Mouse (Mus musculus) urinary bladder, postnatal 0 days (tissue): ENCODE data around the gene Gm6169. TPM values are rescaled to one million over a fixed set of nuclear protein-coding genes. Genes with fewer than 3 reads are reported as not detected.

Source experiments
- polyA plus RNA-seq: library from polyadenylated mRNA; unstranded; fragments of >200 nt; fragmentation: Nextera tagmentation; extraction: Ambion mirVana; gene quantifications from 2 replicates; pipeline ENCODE4 v1.2.1, GENCODE M21; 2015

The Gm6169 gene
- 7.3 and 8.4 TPM in 2 replicates for polyA plus RNA-seq

DNA sequence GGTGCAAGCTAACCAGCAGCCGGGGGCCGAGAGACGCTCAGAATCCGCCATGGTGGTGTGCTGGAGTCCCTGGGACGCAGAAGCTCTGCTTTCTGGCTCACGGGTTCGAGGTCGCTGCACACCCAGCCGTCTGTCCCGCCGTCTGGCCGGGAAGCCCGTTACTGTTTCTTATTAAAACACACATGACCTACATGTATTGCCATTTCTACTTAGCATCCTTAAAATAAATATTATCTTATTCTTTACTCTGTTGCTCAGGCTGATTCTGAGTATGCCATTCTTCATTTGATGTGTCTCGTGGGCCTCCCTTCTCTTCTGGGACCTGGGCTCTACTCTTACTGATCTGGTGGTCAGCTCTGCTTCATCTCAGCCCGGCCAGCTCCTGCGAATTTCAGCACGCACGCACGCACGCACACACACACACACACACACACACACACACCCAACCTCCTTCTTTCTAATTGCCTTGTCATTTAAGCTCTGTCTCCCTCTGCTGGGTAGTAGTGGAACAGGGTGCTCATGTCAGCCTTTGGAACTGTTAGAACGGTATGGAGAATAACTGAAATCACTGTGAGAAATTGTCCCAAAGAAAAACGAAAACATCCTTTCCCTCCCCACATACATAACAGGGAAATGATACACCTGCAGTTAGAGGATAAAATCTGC, at the start of gene Gm6169:
Gene Gm6169, minus strand, starts transcription at position 51 of the 666 bp plus-strand sequence.

DNA sequence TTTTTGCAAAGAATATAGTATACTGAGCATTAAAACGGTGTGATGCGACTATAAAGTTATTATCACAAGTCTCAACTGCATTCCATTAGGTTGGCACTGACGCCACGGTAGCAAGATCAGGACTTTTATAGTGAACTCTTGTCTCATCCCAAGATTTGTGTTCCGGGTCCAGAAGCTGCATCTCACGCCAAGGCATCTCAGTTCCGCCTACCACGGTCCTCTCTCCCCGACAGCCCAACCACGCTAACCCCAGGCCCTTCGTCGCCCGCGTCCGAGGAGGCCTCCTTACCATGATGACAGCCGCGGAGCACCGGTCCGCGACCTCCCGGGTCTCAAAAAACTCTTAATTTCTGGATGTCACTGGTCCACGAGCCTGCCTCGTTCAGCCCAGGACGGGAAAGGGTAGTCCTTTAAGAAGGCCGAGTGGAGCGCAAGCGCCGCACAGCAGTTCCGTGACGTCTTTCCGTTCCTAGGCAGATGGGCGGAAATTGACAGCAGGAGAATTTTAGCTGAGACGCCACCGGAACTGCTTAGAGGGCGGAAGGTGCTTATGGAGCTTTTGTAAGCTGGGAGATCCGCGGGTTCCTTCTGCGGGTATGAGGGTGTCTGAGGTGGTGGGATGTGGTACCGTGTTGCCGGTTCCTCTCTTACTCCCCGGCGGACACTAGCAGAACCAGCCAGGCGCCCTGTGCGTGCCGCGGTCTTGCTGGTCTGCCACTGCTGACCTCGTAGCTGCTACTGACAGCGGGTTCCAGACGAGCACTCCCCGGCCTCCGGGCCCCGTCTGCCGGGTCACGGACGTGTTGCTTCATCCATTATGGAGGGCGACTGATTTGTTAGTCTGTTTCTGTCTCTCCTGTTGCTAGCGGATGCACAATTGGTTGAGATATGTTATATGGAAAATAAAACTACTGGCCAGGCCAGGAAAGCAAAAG, 38.7 kb upstream of the Gm6169 start, which contains the start of the genes Gfm2 and Nsa2:
Gene Gfm2, plus strand, starts transcription at position 472 of the 935 bp plus-strand sequence.
Gene Nsa2, minus strand, starts transcription at position 472 of the 935 bp plus-strand sequence.

DNA sequence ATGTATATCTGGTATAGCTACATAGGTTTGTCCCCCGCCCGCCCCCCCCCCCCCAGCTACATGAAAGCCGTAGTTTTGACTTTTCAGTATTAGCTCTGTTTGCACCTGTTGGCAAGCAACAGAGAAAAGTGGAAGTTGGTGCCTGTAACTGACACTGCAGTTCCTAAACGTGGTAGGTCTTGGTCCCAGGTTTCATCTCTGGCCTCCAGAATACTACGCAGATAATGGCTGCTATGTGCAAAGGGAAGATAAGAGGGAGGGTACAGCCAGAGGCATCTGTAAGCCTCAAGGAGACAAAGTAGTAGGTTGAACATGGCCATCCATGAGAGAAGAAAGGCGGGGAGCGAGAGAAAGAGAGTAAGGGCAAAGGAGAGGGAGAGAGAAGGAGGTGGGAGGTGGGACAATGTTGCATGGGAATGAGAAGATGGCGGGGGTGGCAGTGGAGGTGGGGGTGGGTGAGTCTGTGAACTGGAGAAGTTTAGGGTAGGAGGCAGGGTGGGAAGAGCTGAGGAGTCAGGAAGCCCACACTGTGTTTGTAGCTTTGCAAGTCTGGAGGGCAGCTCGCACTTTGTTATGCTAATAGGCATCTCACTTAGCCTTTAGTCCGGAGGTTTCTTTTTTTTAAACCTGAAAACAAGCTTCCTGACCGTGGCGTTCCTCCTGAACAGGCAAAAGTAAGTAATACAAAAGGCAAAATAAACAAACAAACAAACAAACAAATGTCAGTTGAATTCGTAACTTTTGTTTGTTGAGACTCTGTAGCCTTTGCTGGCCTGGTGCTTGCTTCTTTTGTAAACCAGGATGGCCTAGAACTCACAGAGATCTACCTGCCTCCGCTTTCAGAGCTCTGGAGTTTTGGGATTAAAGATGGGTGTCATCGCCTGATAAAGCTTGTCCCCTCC, 32.1 kb downstream of the Gm6169 start, which contains the start of gene Fam169a:
Gene Fam169a, plus strand, starts transcription at position 638 of the 902 bp plus-strand sequence.

Other genes with a start within 250 kb of the Gm6169 start
- gene Gcnt4, start 174.5 kb downstream of the Gm6169 start, polyA plus RNA-seq: 0.64 and 0.82 TPM in 2 replicates
- gene 1700029F12Rik, start 64.9 kb downstream of the Gm6169 start, polyA plus RNA-seq: not detected in 2 replicates
- 0.85 and 0.92 TPM in 2 replicates for gene Fam169a, start 32.0 kb downstream of the Gm6169 start, polyA plus RNA-seq
- 11.5 and 12.1 TPM in 2 replicates for gene Gfm2, start 38.7 kb upstream of the Gm6169 start, polyA plus RNA-seq
- gene Nsa2, start 38.7 kb upstream of the Gm6169 start, polyA plus RNA-seq: 57.4 and 63.9 TPM in 2 replicates
- 52.4 and 61.8 TPM in 2 replicates for gene Hexb, start 99.1 kb upstream of the Gm6169 start, polyA plus RNA-seq
- gene Enc1, start 141.9 kb upstream of the Gm6169 start, polyA plus RNA-seq: 3.1 and 3.6 TPM in 2 replicates